ENCODE assay signal across 8 mouse cellular contexts in genomic region chr6:124808358-124809012, GRCm38 (mm10). TPM values are rescaled to one million over a fixed set of nuclear protein-coding genes. Genes with fewer than 3 reads are reported as not detected.
DNase-seq lines count a peak whose midpoint lies in the region; ATAC-seq and TF ChIP-seq lines count a peak whose summit lies in the region.

Gene Spsb2 (plus strand): TSS chr6:124808661.

- DNase-seq in CD4-positive, CD25-positive, alpha-beta regulatory T cell, adult 2 months (ENCODE audit: low read depth, low spot score) = peak; percentile 45
- peak; percentile 71 for DNase-seq in adrenal gland, adult 8-10 months
- peak; percentile 84 for DNase-seq in embryonic facial prominence, embryonic 14.5 days (ENCODE audit: low spot score)
- DNase-seq in urinary bladder, postnatal 14 days (ENCODE audit: low spot score) = peak; percentile 82

- H3K4me1 ChIP-seq in embryonic facial prominence, embryonic 14.5 days (ENCODE audit: control insufficient read depth, insufficient read depth, low read length) = peaks cover 25% of the 10 kb centered on the region
- H3K4me1 ChIP-seq in heart, embryonic 12.5 days (replicated peaks) = peaks cover 64% of the 10 kb centered on the region
- peaks cover 37% of the 10 kb centered on the region for H3K4me1 ChIP-seq in kidney, embryonic 16.5 days (ENCODE audit: insufficient read depth, low read length)
- H3K4me1 ChIP-seq in lung, embryonic 16.5 days (replicated peaks; ENCODE audit: control insufficient read depth, insufficient read depth, low read length) = peaks cover 31% of the 10 kb centered on the region
- peaks cover 49% of the 10 kb centered on the region for H3K4me1 ChIP-seq in olfactory bulb, adult 2 months (ENCODE audit: control insufficient read depth, insufficient read depth, low read length)

- peaks cover 24% of the 10 kb centered on the region for H3K36me3 ChIP-seq in embryonic facial prominence, embryonic 14.5 days (ENCODE audit: control insufficient read depth, insufficient read depth, low read length)
- peaks cover 29% of the 10 kb centered on the region for H3K36me3 ChIP-seq in heart, embryonic 12.5 days
- H3K36me3 ChIP-seq in kidney, embryonic 16.5 days (ENCODE audit: insufficient read depth, low read length) = peaks cover 11% of the 10 kb centered on the region
- peaks cover 12% of the 10 kb centered on the region for H3K36me3 ChIP-seq in lung, embryonic 16.5 days (ENCODE audit: control insufficient read depth, insufficient read depth, low read length)

- H3K9ac ChIP-seq in embryonic facial prominence, embryonic 14.5 days (ENCODE audit: low read depth, low read length) = peak within 1 kb of the TSS; percentile 78
- peak within 1 kb of the TSS; percentile 79 for H3K9ac ChIP-seq in heart, embryonic 12.5 days
- peak within 1 kb of the TSS; percentile 86 for H3K9ac ChIP-seq in kidney, embryonic 16.5 days (replicated peaks; ENCODE audit: low read length)
- H3K9ac ChIP-seq in lung, embryonic 16.5 days (ENCODE audit: low read length) = peak within 1 kb of the TSS; percentile 84

- peak within 1 kb of the TSS; percentile 65 for H3K4me3 ChIP-seq in embryonic facial prominence, embryonic 14.5 days (ENCODE audit: low read depth, low read length)
- peak within 1 kb of the TSS; percentile 60 for H3K4me3 ChIP-seq in heart, embryonic 12.5 days
- H3K4me3 ChIP-seq in kidney, embryonic 16.5 days (ENCODE audit: low read length) = peak within 1 kb of the TSS; percentile 72
- peak within 1 kb of the TSS; percentile 77 for H3K4me3 ChIP-seq in lung, embryonic 16.5 days (ENCODE audit: low read length)
- peak within 1 kb of the TSS; percentile 45 for H3K4me3 ChIP-seq in olfactory bulb, adult 2 months (ENCODE audit: insufficient read depth, low read depth, low read length)

- no peak for TF ChIP-seq POLR2A in olfactory bulb, adult 2 months (IDR thresholded peaks at IDR 0.05; ENCODE audit: insufficient read depth, low read depth, low read length)

- H3K27me3 ChIP-seq in embryonic facial prominence, embryonic 14.5 days (replicated peaks; ENCODE audit: control insufficient read depth, insufficient read depth, low read length) = no peaks in the 10 kb centered on the region
- H3K27me3 ChIP-seq in heart, embryonic 12.5 days (replicated peaks) = no peaks in the 10 kb centered on the region
- H3K27me3 ChIP-seq in kidney, embryonic 16.5 days (ENCODE audit: insufficient read depth, low read length) = no peaks in the 10 kb centered on the region
- H3K27me3 ChIP-seq in lung, embryonic 16.5 days (ENCODE audit: control insufficient read depth, insufficient read depth, low read depth, low read length) = no peaks in the 10 kb centered on the region

- no peak for TF ChIP-seq CTCF in olfactory bulb, adult 2 months (IDR thresholded peaks at IDR 0.05; ENCODE audit: insufficient read depth, low read depth, low read length)

- peak; percentile 55 for ATAC-seq in embryonic facial prominence, embryonic 14.5 days (ENCODE audit: low read depth)
- ATAC-seq in heart, embryonic 12.5 days (ENCODE audit: insufficient number of reproducible peaks, low FRiP score) = peak; percentile 73
- ATAC-seq in kidney, embryonic 16.5 days (ENCODE audit: low FRiP score, low TSS enrichment) = peak; percentile 71
- peak; percentile 72 for ATAC-seq in lung, embryonic 16.5 days (ENCODE audit: low read depth)

- 4% methylated on average over 26 of the region's 29 CpGs for WGBS in embryonic facial prominence, embryonic 14.5 days
- WGBS in heart, embryonic 12.5 days = 4% methylated on average over 29 of the region's 29 CpGs
- WGBS in kidney, embryonic 16.5 days = 3% methylated on average over 29 of the region's 29 CpGs
- WGBS in lung, embryonic 16.5 days = 2% methylated on average over 29 of the region's 29 CpGs
- 5% methylated on average over 29 of the region's 29 CpGs for WGBS in olfactory bulb, adult 2 months

- H3K9me3 ChIP-seq in embryonic facial prominence, embryonic 14.5 days (ENCODE audit: control insufficient read depth, low read length) = no peaks in the 10 kb centered on the region
- H3K9me3 ChIP-seq in heart, embryonic 12.5 days (replicated peaks) = no peaks in the 10 kb centered on the region
- H3K9me3 ChIP-seq in kidney, embryonic 16.5 days (ENCODE audit: low read length) = no peaks in the 10 kb centered on the region
- H3K9me3 ChIP-seq in lung, embryonic 16.5 days (ENCODE audit: control insufficient read depth, low read length) = no peaks in the 10 kb centered on the region

- H3K27ac ChIP-seq in embryonic facial prominence, embryonic 14.5 days (replicated peaks; ENCODE audit: low read depth, low read length) = peak within 1 kb of the TSS; percentile 92
- H3K27ac ChIP-seq in heart, embryonic 12.5 days (ENCODE audit: poor library complexity, severe bottlenecking) = peak within 1 kb of the TSS; percentile 95
- peak within 1 kb of the TSS; percentile 98 for H3K27ac ChIP-seq in kidney, embryonic 16.5 days (ENCODE audit: low read length)
- H3K27ac ChIP-seq in lung, embryonic 16.5 days (ENCODE audit: low read length) = peak within 1 kb of the TSS; percentile 96
- peak within 1 kb of the TSS; percentile 96 for H3K27ac ChIP-seq in olfactory bulb, adult 2 months (ENCODE audit: insufficient read depth, low read depth, low read length)

- peak within 1 kb of the TSS; percentile 86 for H3K4me2 ChIP-seq in embryonic facial prominence, embryonic 14.5 days (ENCODE audit: low read depth, low read length)
- peak within 1 kb of the TSS; percentile 84 for H3K4me2 ChIP-seq in heart, embryonic 12.5 days
- H3K4me2 ChIP-seq in kidney, embryonic 16.5 days (replicated peaks; ENCODE audit: low read depth, low read length) = peak within 1 kb of the TSS; percentile 98
- H3K4me2 ChIP-seq in lung, embryonic 16.5 days (ENCODE audit: low read depth, low read length) = peak within 1 kb of the TSS; percentile 98

RNA-seq across cellular contexts. Expression of gene Spsb2, which starts in this region (rescaled TPM):
- total RNA-seq in adrenal gland, adult 8-10 months (2022) = 10 to 100 TPM; 27.0 to 37.4 (median 33.6) TPM
- polyA plus RNA-seq in embryonic facial prominence, embryonic 14.5 days (2014; fragmentation: Nextera tagmentation; extraction: Ambion mirVana) = 9.1 and 10.0 TPM in 2 replicates
- polyA plus RNA-seq in heart, embryonic 12.5 days (2016; fragmentation: Nextera tagmentation; extraction: Ambion mirVana) = 8.7 and 9.1 TPM in 2 replicates
- 20.9 and 21.5 TPM in 2 replicates for polyA plus RNA-seq in kidney, embryonic 16.5 days (2015; fragmentation: Nextera tagmentation; extraction: Ambion mirVana)
- polyA plus RNA-seq in lung, embryonic 16.5 days (2015; fragmentation: Nextera tagmentation; extraction: Ambion mirVana) = 13.6 and 14.2 TPM in 2 replicates
- polyA plus RNA-seq in olfactory bulb, adult 2 months (2012; ENCODE audit: insufficient read depth, insufficient read length, low replicate concordance, missing spikeins) = not detected in 2 replicates

Comparison
In these comparisons a context has a peak if more than half of its experiments do, and no peak if none do; other contexts are left out.
1. Peak in every context shown above with its lines: DNase-seq, ATAC-seq, H3K4me3 ChIP-seq and H3K27ac ChIP-seq.